Mouse (Mus musculus): ENCODE results near the gene Ulk2. TPM values are rescaled to one million over a fixed set of nuclear protein-coding genes. Genes with fewer than 3 reads are reported as not detected.

Gene Ulk2
- polyA plus RNA-seq (2012; rRNA removed), result 15.1 and 34.2 TPM in 2 replicates

DNA sequence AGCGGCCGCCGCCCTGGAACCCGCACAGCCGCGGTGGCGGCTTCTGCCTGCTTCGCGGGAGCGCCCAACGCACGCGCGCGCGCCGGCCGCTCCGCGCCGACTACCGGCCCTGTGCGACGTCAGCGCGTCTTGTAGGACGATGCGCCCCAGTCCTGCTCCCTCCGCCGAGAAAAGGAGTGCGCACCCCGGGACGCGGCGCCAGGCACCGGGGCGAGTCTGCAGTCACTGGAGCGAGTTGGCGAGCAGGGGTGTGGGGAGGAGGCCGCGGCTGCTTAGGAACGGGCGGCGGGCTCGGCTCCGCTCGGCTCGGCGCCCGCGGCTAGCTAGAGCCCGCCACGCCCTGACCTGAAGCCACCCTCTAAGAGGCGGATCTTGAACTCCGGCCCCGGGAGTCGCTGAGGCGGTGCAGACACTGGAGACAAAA, at the start of gene Ulk2:
Gene Ulk2, minus strand, starts transcription at position 86 of the 424 bp plus-strand sequence.
- TF ChIP-seq CTCF (IDR thresholded peaks at IDR 0.05; ENCODE audit: extremely low read depth, insufficient read length, insufficient replicate concordance, low read depth, low read length) (no peak), POLR2A (IDR thresholded peaks at IDR 0.05; ENCODE audit: low read depth, low read length) (peak; percentile 98)
- under 1% methylated on average over 58 of the region's 58 CpGs for WGBS
- Histone ChIP-seq H3K27ac (ENCODE audit: insufficient read depth, low read depth, low read length) (peak within 1 kb of the TSS; percentile 72), H3K36me3 (ENCODE audit: control insufficient read depth, insufficient read depth, low read length) (peaks cover 2% of the 10 kb centered on the region; the same call in 1 of the 2 replicates), H3K4me3 (ENCODE audit: low read depth, low read length) (peak within 1 kb of the TSS; percentile 90), H3K27me3 (ENCODE audit: control insufficient read depth, insufficient read depth, low read length) (no peaks in the 10 kb centered on the region), H3K4me1 (ENCODE audit: control insufficient read depth, insufficient read depth, insufficient read length, low read length) (0 out of 2 replicates have a peak, but pooled peaks cover 2% of the 10 kb centered on the region)

DNA sequence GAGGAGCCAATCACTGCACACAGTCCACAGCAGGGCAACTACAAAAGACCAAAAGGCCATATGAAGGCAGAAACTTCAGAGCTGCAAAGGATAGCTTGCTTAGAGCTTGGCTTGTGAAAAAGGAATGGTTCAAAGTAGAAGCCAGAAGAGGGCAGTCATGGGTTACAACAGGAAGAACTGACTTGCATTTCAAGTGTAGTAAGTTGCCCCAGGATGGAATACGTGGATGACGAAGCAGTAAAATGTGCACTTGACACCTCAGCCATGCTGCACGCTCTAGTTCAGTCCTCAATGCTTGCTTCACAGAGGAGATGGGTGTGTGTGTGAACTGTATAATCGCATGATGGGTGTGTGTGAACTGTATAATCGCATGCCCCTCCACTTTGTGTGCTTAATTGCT, 27.3 kb upstream of the Ulk2 start:
- Histone ChIP-seq H3K4me1 (ENCODE audit: control insufficient read depth, insufficient read depth, insufficient read length, low read length) (no peaks in the 10 kb centered on the region), H3K36me3 (ENCODE audit: control insufficient read depth, insufficient read depth, low read length) (peaks cover 39% of the 10 kb centered on the region), H3K27me3 (ENCODE audit: control insufficient read depth, insufficient read depth, low read length) (no peaks in the 10 kb centered on the region), H3K27ac (ENCODE audit: insufficient read depth, low read depth, low read length) (no peak overlapping the region), H3K4me3 (ENCODE audit: low read depth, low read length) (no peak overlapping the region)
- TF ChIP-seq POLR2A (IDR thresholded peaks at IDR 0.05; ENCODE audit: low read depth, low read length) (no peak), CTCF (IDR thresholded peaks at IDR 0.05; ENCODE audit: extremely low read depth, insufficient read length, insufficient replicate concordance, low read depth, low read length) (no peak)
- WGBS, result 80% methylated on average over 5 of the region's 5 CpGs

DNA sequence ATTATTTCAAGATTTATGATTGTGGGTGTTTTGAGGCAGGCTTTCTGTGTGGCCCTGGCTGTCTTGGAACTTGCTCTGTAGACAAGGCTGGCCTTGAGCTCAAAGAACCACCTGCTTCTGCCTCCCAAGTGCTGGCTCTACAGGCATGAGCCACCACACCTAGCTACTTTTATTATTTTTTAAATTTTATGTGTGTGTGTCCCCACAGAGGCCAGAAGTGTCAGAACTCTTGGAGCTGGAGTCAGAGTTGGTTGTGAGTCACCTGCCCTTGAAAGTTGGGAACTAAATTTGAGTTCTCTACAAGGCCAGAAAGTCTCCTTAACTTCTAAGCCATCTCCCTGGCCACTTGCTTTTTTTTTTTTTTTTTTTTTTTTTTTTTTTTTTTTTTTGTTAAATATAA, 25.0 kb upstream of the Ulk2 start:
- Histone ChIP-seq H3K4me3 (ENCODE audit: low read depth, low read length) (no peak overlapping the region), H3K4me1 (ENCODE audit: control insufficient read depth, insufficient read depth, insufficient read length, low read length) (no peaks in the 10 kb centered on the region), H3K27ac (ENCODE audit: insufficient read depth, low read depth, low read length) (no peak overlapping the region), H3K27me3 (ENCODE audit: control insufficient read depth, insufficient read depth, low read length) (no peaks in the 10 kb centered on the region), H3K36me3 (ENCODE audit: control insufficient read depth, insufficient read depth, low read length) (peaks cover 49% of the 10 kb centered on the region)
- TF ChIP-seq CTCF (IDR thresholded peaks at IDR 0.05; ENCODE audit: extremely low read depth, insufficient read length, insufficient replicate concordance, low read depth, low read length) (no peak), POLR2A (IDR thresholded peaks at IDR 0.05; ENCODE audit: low read depth, low read length) (no peak)

DNA sequence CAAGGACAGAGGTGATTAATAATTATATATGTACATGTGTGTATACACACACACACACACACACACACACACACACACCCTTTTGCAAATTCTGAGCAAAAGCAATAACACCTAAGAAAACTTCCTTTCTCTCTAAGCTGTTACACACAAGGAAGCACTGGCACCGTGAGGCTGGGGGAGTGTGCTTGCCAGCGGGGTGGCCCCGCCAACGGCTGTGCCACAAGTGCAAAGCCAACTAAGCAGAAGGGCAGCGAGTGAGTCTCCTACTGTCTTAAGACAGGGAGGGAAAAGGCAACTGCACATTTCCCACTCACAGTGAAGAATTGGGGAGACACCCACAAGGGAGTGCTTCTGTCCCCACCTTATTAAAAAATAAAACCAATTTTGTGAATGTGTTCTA, 17.0 kb upstream of the Ulk2 start:
- whole genome bisulfite sequencing, result 86% methylated on average over 5 of the region's 5 CpGs
- Histone ChIP-seq H3K27ac (ENCODE audit: insufficient read depth, low read depth, low read length) (no peak overlapping the region), H3K36me3 (ENCODE audit: control insufficient read depth, insufficient read depth, low read length) (peaks cover 50% of the 10 kb centered on the region), H3K4me3 (ENCODE audit: low read depth, low read length) (no peak overlapping the region), H3K27me3 (ENCODE audit: control insufficient read depth, insufficient read depth, low read length) (no peaks in the 10 kb centered on the region), H3K4me1 (ENCODE audit: control insufficient read depth, insufficient read depth, insufficient read length, low read length) (no peaks in the 10 kb centered on the region)
- TF ChIP-seq CTCF (IDR thresholded peaks at IDR 0.05; ENCODE audit: extremely low read depth, insufficient read length, insufficient replicate concordance, low read depth, low read length) (no peak), POLR2A (IDR thresholded peaks at IDR 0.05; ENCODE audit: low read depth, low read length) (no peak)

DNA sequence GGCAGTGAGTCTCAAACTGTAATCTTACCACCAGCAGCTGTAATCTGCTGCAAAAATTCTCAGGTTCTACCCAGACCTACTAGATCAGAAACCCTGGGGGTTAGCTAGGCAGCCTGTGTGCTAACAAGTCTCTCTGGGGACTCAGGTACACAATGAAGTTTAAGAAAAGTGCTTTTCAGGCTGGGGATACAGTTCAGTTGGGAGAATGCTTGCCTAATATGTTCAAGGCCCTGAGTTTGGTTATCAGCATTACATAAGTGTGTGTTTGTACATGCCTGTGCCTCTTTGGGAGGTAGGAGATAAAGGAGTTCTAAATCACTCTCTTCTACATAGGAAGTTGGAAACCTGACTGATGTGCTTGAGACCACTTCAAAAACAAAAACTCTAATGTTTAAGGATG, 12.0 kb upstream of the Ulk2 start:
- Histone ChIP-seq H3K36me3 (ENCODE audit: control insufficient read depth, insufficient read depth, low read length) (peaks cover 15% of the 10 kb centered on the region), H3K27ac (ENCODE audit: insufficient read depth, low read depth, low read length) (no peak overlapping the region), H3K27me3 (ENCODE audit: control insufficient read depth, insufficient read depth, low read length) (no peaks in the 10 kb centered on the region), H3K4me3 (ENCODE audit: low read depth, low read length) (no peak overlapping the region), H3K4me1 (ENCODE audit: control insufficient read depth, insufficient read depth, insufficient read length, low read length) (no peaks in the 10 kb centered on the region)
- TF ChIP-seq POLR2A (IDR thresholded peaks at IDR 0.05; ENCODE audit: low read depth, low read length) (no peak), CTCF (IDR thresholded peaks at IDR 0.05; ENCODE audit: extremely low read depth, insufficient read length, insufficient replicate concordance, low read depth, low read length) (no peak)

DNA sequence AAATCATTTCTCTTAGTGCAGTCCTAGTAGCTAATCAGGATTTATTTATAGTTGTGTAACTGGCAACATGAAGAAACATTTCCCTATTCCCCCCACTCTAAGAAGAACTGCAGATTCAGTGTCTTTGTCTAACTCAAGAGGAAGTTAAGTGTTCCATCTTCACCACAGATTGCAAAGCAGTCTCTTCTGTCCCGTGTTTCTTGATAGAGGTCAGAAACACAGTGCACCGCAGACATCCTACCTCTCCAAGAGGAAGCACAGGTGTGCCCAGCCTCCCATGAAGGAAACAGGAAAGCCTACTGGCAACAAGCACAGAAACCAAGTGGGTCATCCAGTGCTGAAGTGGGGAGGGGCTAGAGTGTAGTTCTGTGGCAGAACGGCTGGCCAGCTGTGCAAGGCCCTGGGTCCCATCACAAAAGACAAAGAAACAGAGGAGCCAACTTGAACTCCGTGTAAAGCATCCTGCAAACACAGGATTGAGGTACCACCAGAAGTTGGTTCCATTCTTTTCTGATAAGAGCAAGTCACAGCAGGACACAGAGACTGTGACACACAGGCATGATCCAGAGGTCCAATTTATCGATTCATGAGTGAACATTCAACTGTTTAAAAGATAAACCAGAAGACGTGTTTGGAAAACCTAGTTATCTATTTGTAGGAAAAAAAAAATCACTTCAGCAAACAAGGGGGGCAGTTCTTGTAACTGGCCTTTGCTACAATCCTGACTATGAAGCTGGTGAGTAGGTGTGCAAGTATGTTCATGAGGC, 7.1 kb upstream of the Ulk2 start:
- no peak overlapping the region for H3K4me3 ChIP-seq (ENCODE audit: low read depth, low read length)
- 0 out of 2 replicates have a peak, but pooled peaks cover 2% of the 10 kb centered on the region for H3K36me3 ChIP-seq (ENCODE audit: control insufficient read depth, insufficient read depth, low read length)
- 45% methylated on average over 6 of the region's 6 CpGs for WGBS
- no peak overlapping the region for H3K27ac ChIP-seq (ENCODE audit: insufficient read depth, low read depth, low read length)
- H3K27me3 ChIP-seq (ENCODE audit: control insufficient read depth, insufficient read depth, low read length), result no peaks in the 10 kb centered on the region
- TF ChIP-seq POLR2A (IDR thresholded peaks at IDR 0.05; ENCODE audit: low read depth, low read length) (no peak), CTCF (IDR thresholded peaks at IDR 0.05; ENCODE audit: extremely low read depth, insufficient read length, insufficient replicate concordance, low read depth, low read length) (no peak)
- H3K4me1 ChIP-seq (ENCODE audit: control insufficient read depth, insufficient read depth, insufficient read length, low read length), result no peaks in the 10 kb centered on the region

DNA sequence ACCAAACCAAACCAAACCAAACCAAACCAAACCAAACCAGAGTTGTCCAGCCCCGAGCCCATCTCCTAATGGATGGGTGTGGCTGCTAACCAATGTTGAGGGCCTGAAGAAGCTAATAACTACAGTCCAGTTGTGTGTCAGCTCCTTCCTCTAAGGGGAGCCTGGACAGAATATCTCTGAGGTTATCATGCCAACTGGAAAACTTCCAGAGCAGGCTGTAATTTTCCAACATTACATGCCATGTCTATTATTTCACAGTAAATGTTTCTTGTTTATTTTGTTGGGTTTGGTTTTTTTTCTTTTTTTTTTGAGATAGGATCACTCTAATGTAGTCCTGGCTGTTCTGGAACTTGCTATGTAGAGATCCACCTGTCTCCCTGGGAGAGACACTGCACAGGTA, 4.4 kb upstream of the Ulk2 start:
- H3K4me1 ChIP-seq (ENCODE audit: control insufficient read depth, insufficient read depth, insufficient read length, low read length), result no peaks in the 10 kb centered on the region
- H3K4me3 ChIP-seq (ENCODE audit: low read depth, low read length), result no peak overlapping the region
- TF ChIP-seq POLR2A (IDR thresholded peaks at IDR 0.05; ENCODE audit: low read depth, low read length) (no peak), CTCF (IDR thresholded peaks at IDR 0.05; ENCODE audit: extremely low read depth, insufficient read length, insufficient replicate concordance, low read depth, low read length) (no peak)
- H3K27me3 ChIP-seq (ENCODE audit: control insufficient read depth, insufficient read depth, low read length), result no peaks in the 10 kb centered on the region
- no peaks in the 10 kb centered on the region for H3K36me3 ChIP-seq (ENCODE audit: control insufficient read depth, insufficient read depth, low read length)
- no peak overlapping the region for H3K27ac ChIP-seq (ENCODE audit: insufficient read depth, low read depth, low read length)
- 61% methylated on average over 1 of the region's 1 CpGs for WGBS
